Mouse (Mus musculus) embryonic facial prominence, embryonic 12.5 days (tissue): Measurements from ENCODE around the gene Skint2. TPM values are rescaled to one million over a fixed set of nuclear protein-coding genes. Genes with fewer than 3 reads are reported as not detected.

Experiments
- ATAC-seq: fragments of 200-750 bp; cut with Nextera tagmentation; 2 replicates; pipeline ENCODE4 v1.8.0; 2017; ENCODE audit not compliant: insufficient number of reproducible peaks, insufficient read depth, low FRiP score, low TSS enrichment
- H3K27ac ChIP-seq: fragments of 300-500 bp; sonication (generic); 2 replicates; pipeline ENCODE4 v1.5.1; 2016; ENCODE audit warnings: mild to moderate bottlenecking
- H3K27me3 ChIP-seq: fragments of 300-500 bp; sonication (generic); 2 replicates; pipeline ENCODE4 v1.6.1; 2016; ENCODE audit warnings: mild to moderate bottlenecking, moderate library complexity
- H3K36me3 ChIP-seq: fragments of 300-500 bp; sonication (generic); 2 replicates; pipeline ENCODE4 v1.6.1; 2016; ENCODE audit warnings: mild to moderate bottlenecking
- H3K4me1 ChIP-seq: fragments of 300-500 bp; sonication (generic); 2 replicates; pipeline ENCODE4 v1.6.1; 2016
- H3K4me2 ChIP-seq: fragments of 300-500 bp; sonication (generic); replicated peaks from 2 replicates; pipeline ENCODE4 v1.6.1; 2016; ENCODE audit warnings: mild to moderate bottlenecking, moderate library complexity
- H3K4me3 ChIP-seq: fragments of 300-500 bp; sonication (generic); 2 replicates; pipeline ENCODE4 v1.5.1; 2016; ENCODE audit warnings: mild to moderate bottlenecking
- H3K9ac ChIP-seq: fragments of 300-500 bp; sonication (generic); 2 replicates; pipeline ENCODE4 v1.6.1; 2016; ENCODE audit warnings: mild to moderate bottlenecking, moderate library complexity
- H3K9me3 ChIP-seq: fragments of 300-500 bp; sonication (generic); 2 replicates; pipeline ENCODE4 v1.6.1; 2016; ENCODE audit warnings: mild to moderate bottlenecking, moderate library complexity
- WGBS: fragments of 180-500 bp; shearing (Covaris S2); methylation state at CpG from one replicate; pipeline ENCODE4 v1.1.7; 2016; 5-methylcytosine and 5-hydroxymethylcytosine counted together
- polyA plus RNA-seq: library from polyadenylated mRNA; unstranded; fragments of >200 nt; fragmentation: Nextera tagmentation; extraction: Ambion mirVana; gene quantifications from 2 replicates; pipeline ENCODE4 v1.2.1, GENCODE M21; 2016

Gene Skint2
- polyA plus RNA-seq: not detected in 2 replicates

GRCm38 (mm10) chr4:112556894-112557293 lies at the start of gene Skint2:
Skint2 (plus strand) TSS chr4:112557194.
- H3K9ac ChIP-seq: no peak within 1 kb of the TSS
- no peaks in the 10 kb centered on the region for H3K9me3 ChIP-seq
- no peaks in the 10 kb centered on the region for H3K36me3 ChIP-seq
- H3K4me3 ChIP-seq: no peak within 1 kb of the TSS
- no peaks in the 10 kb centered on the region for H3K27me3 ChIP-seq
- H3K4me2 ChIP-seq: no peak within 1 kb of the TSS
- 73% methylated on average over 2 of the region's 2 CpGs for WGBS
- no peaks in the 10 kb centered on the region for H3K4me1 ChIP-seq
- ATAC-seq: no peak
- no peak within 1 kb of the TSS for H3K27ac ChIP-seq

Other genes starting within 250 kb of the Skint2 start
- gene Skint9, start 123.2 kb upstream of the Skint2 start, polyA plus RNA-seq: not detected in 2 replicates
- gene Skint10, start 217.7 kb downstream of the Skint2 start, polyA plus RNA-seq: not detected in 2 replicates